Mouse (Mus musculus) liver, postnatal 0 days (tissue): ENCODE measurements around the gene Olfr1385.
"Not testable (repeated sequence)": the region's sequence is repeated elsewhere in the genome, so short reads cannot be mapped to it uniquely, and the experiment has no call there.

ENCODE experiments used
- CTCF ChIP-seq: sonication (generic); IDR thresholded peaks from 2 replicates; pipeline ENCODE4 v1.5.1; 2016; ENCODE audit warnings: antibody characterized with exemption, low read depth
- EP300 ChIP-seq: IDR thresholded peaks from 2 replicates; pipeline ENCODE4 v1.6.1; 2016; ENCODE audit warnings: antibody characterized with exemption, low read depth, mild to moderate bottlenecking

GRCm38 (mm10) chr11:49536631-49537030 lies 47.8 kb downstream of the Olfr1385 start:
- TF ChIP-seq CTCF, result 0 out of 2 replicates have a peak, but pooled peaks have one; percentile 18
- TF ChIP-seq EP300, result not testable (repeated sequence)
